Mouse (Mus musculus) urinary bladder, postnatal 14 days (tissue): ENCODE measurements around the gene Prkg1.
A peak's percentile ranks its signal among the peaks of the same experiment; 100 is the strongest.

Source experiments
- DNase-seq: peaks from one replicate; pipeline ENCODE4 v3.0.0; 2021; ENCODE audit warnings: low spot score

The Prkg1 gene

GRCm38 (mm10) chr19:31743241-31744045 is 21.4 kb downstream of the Prkg1 start:
- DNase-seq = no peak

- DNase-seq = no peak
Measured at GRCm38 (mm10) chr19:31714900-31715299, 49.9 kb downstream of the Prkg1 start.

GRCm38 (mm10) chr19:31714418-31714817 is 50.4 kb downstream of the Prkg1 start:
- no peak for DNase-seq

GRCm38 (mm10) chr19:31713321-31713720 is 51.5 kb downstream of the Prkg1 start:
- no peak for DNase-seq

- DNase-seq = no peak
Measured at GRCm38 (mm10) chr19:31710336-31710735, 54.5 kb downstream of the Prkg1 start.

- no peak for DNase-seq
Measured at GRCm38 (mm10) chr19:31703991-31704390, 60.8 kb downstream of the Prkg1 start.

- no peak for DNase-seq
Measured at GRCm38 (mm10) chr19:31698916-31699315, 65.9 kb downstream of the Prkg1 start.

GRCm38 (mm10) chr19:31680821-31681220 is 84.0 kb downstream of the Prkg1 start:
- DNase-seq = no peak

GRCm38 (mm10) chr19:31678324-31678723 is 86.5 kb downstream of the Prkg1 start:
- no peak for DNase-seq

- no peak for DNase-seq
Measured at GRCm38 (mm10) chr19:31671726-31672125, 93.1 kb downstream of the Prkg1 start.

GRCm38 (mm10) chr19:31665007-31665406 is 99.8 kb downstream of the Prkg1 start:
- no peak for DNase-seq

GRCm38 (mm10) chr19:31664159-31664991 is 100.5 kb downstream of the Prkg1 start:
- DNase-seq = peak; percentile 50

- no peak for DNase-seq
Measured at GRCm38 (mm10) chr19:31663437-31664158, 101.2 kb downstream of the Prkg1 start.

- DNase-seq = no peak
Measured at GRCm38 (mm10) chr19:31662802-31663201, 102.0 kb downstream of the Prkg1 start.

GRCm38 (mm10) chr19:31658751-31659397 is 106.0 kb downstream of the Prkg1 start:
- DNase-seq = no peak

GRCm38 (mm10) chr19:31656256-31656655 is 108.6 kb downstream of the Prkg1 start:
- no peak for DNase-seq

GRCm38 (mm10) chr19:31655826-31656225 is 109.0 kb downstream of the Prkg1 start:
- no peak for DNase-seq

GRCm38 (mm10) chr19:31654022-31654421 is 110.8 kb downstream of the Prkg1 start:
- DNase-seq = no peak

GRCm38 (mm10) chr19:31650452-31650851 is 114.4 kb downstream of the Prkg1 start:
- DNase-seq = no peak

GRCm38 (mm10) chr19:31647492-31647891 is 117.3 kb downstream of the Prkg1 start:
- peak; percentile 24 for DNase-seq

- no peak for DNase-seq
Measured at GRCm38 (mm10) chr19:31630899-31631869, 133.6 kb downstream of the Prkg1 start.
